Mouse (Mus musculus): Measurements from ENCODE around the gene Synrg. TPM values are rescaled to one million over a fixed set of nuclear protein-coding genes. Genes with fewer than 3 reads are reported as not detected.

Gene Synrg
- polyA plus RNA-seq, 1 experiment from 2014 or later: 5.3 TPM

GRCm38 (mm10) chr11:84072904-84073651 lies 108.8 kb downstream of the Synrg start:
- H3K27ac ChIP-seq (ENCODE audit: low read length): no peak overlapping the region
- peaks cover 20% of the 10 kb centered on the region for H3K27me3 ChIP-seq (ENCODE audit: control insufficient read depth, insufficient read depth, low read depth, low read length)
- 0 out of 2 replicates have a peak, but pooled peaks have one; percentile 30 for ATAC-seq (ENCODE audit: low read depth)
- no peak overlapping the region for H3K4me2 ChIP-seq (ENCODE audit: low read depth, low read length)
- WGBS (ENCODE audit: insufficient replicate concordance): 45% methylated on average over 9 of the region's 9 CpGs
- peaks cover 6% of the 10 kb centered on the region for H3K4me1 ChIP-seq (ENCODE audit: control insufficient read depth, low read depth, low read length)
- H3K36me3 ChIP-seq (ENCODE audit: control insufficient read depth, insufficient read depth): no peaks in the 10 kb centered on the region
- no peaks in the 10 kb centered on the region for H3K9me3 ChIP-seq (replicated peaks; ENCODE audit: control insufficient read depth, low read length)
- H3K9ac ChIP-seq (ENCODE audit: low read depth, low read length): no peak overlapping the region
- H3K4me3 ChIP-seq (ENCODE audit: low read depth, low read length): no peak overlapping the region

DNA sequence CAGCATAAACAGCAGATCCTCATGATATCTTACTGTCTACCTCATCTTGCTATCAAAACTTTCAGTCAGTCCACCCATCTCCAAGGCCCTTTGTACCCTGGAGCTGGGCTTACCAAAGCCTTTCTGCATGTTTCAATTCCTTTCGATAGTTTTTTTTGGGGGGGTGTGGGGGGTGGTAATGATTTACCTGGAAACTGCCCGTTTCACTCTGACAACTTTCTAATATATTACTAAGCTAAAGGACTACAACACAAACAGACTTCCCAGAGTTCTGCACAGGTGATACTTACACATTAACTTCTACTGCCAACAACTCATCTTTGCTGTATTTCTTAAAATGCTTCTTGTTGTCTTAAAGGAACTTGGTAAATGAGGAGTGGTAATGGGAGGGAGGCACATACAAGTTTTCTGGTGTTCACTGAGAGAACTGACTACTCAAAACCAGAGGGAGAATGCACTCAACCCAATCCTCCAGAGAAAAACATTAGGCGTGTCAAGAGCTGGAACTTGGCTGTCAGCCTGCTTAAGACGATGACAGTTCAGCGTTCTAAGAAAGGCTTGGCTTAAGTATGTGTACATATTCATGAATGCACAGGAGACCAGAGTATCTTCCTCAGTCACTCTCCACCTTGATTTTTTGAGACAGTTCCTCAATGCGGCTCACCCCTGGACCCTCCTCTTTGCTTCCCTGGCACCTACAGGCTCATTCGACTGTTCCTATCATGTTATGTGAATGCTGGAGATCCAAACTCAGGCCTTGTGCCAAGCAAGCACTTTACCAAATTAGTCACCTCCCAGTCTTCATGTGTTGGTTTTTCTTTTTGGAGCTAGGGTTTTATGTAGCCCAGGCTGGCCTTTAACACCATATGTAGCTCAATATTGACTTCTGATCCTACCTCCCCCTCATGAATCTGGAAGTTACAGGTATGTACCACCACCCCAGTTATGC lies 109.9 kb downstream of the Synrg start:
- no peaks in the 10 kb centered on the region for H3K9me3 ChIP-seq (replicated peaks; ENCODE audit: control insufficient read depth, low read length)
- H3K4me3 ChIP-seq (ENCODE audit: low read depth, low read length): no peak overlapping the region
- H3K27me3 ChIP-seq (ENCODE audit: control insufficient read depth, insufficient read depth, low read depth, low read length): peaks cover 10% of the 10 kb centered on the region
- no peak overlapping the region for H3K27ac ChIP-seq (ENCODE audit: low read length)
- H3K4me2 ChIP-seq (ENCODE audit: low read depth, low read length): no peak overlapping the region
- H3K4me1 ChIP-seq (ENCODE audit: control insufficient read depth, low read depth, low read length): peaks cover under 1% of the 10 kb centered on the region; the same call in 1 of the 2 replicates
- 0 out of 2 replicates have a peak, but pooled peaks have one; percentile 16 for ATAC-seq (ENCODE audit: low read depth)
- no peaks in the 10 kb centered on the region for H3K36me3 ChIP-seq (ENCODE audit: control insufficient read depth, insufficient read depth)
- no peak overlapping the region for H3K9ac ChIP-seq (ENCODE audit: low read depth, low read length)
- WGBS (ENCODE audit: insufficient replicate concordance): 64% methylated on average over 7 of the region's 7 CpGs

- Histone ChIP-seq H3K4me2 (ENCODE audit: low read depth, low read length) (no peak overlapping the region), H3K27ac (ENCODE audit: low read length) (no peak overlapping the region), H3K9ac (ENCODE audit: low read depth, low read length) (no peak overlapping the region), H3K27me3 (ENCODE audit: control insufficient read depth, insufficient read depth, low read depth, low read length) (no peaks in the 10 kb centered on the region), H3K4me1 (ENCODE audit: control insufficient read depth, low read depth, low read length) (no peaks in the 10 kb centered on the region; the same call in 1 of the 2 replicates), H3K36me3 (ENCODE audit: control insufficient read depth, insufficient read depth) (no peaks in the 10 kb centered on the region), H3K4me3 (ENCODE audit: low read depth, low read length) (no peak overlapping the region), H3K9me3 (replicated peaks; ENCODE audit: control insufficient read depth, low read length) (no peaks in the 10 kb centered on the region)
- 59% methylated on average over 2 of the region's 2 CpGs for WGBS (ENCODE audit: insufficient replicate concordance)
- no peak for ATAC-seq (ENCODE audit: low read depth)
Measured at GRCm38 (mm10) chr11:84077008-84077407, 112.8 kb downstream of the Synrg start.

DNA sequence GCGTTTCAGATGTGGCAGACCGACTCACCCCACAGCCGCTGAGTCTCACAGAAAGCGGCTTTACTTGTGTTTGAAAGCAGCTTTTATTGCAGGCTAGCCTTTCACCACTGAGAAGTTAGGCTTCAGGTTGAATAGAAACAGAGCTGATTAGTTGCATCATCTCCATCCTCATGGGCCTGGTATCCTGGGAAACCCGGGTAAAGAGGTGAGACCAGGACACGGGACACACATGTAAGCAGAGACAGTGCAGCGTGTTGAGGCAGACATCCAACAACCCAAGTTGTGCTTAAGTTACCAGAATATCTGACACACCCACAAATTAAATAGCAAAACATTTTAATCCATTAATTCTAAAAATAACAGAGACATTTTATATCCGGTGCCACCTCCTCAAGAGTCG lies 114.4 kb downstream of the Synrg start:
- Histone ChIP-seq H3K9ac (ENCODE audit: low read depth, low read length) (no peak overlapping the region), H3K9me3 (replicated peaks; ENCODE audit: control insufficient read depth, low read length) (no peaks in the 10 kb centered on the region), H3K27me3 (ENCODE audit: control insufficient read depth, insufficient read depth, low read depth, low read length) (no peaks in the 10 kb centered on the region), H3K36me3 (ENCODE audit: control insufficient read depth, insufficient read depth) (no peaks in the 10 kb centered on the region), H3K4me1 (ENCODE audit: control insufficient read depth, low read depth, low read length) (no peaks in the 10 kb centered on the region; the same call in 1 of the 2 replicates), H3K4me2 (ENCODE audit: low read depth, low read length) (no peak overlapping the region), H3K27ac (ENCODE audit: low read length) (no peak overlapping the region), H3K4me3 (ENCODE audit: low read depth, low read length) (no peak overlapping the region)
- WGBS (ENCODE audit: insufficient replicate concordance): 81% methylated on average over 9 of the region's 9 CpGs
- ATAC-seq (ENCODE audit: low read depth): no peak

DNA sequence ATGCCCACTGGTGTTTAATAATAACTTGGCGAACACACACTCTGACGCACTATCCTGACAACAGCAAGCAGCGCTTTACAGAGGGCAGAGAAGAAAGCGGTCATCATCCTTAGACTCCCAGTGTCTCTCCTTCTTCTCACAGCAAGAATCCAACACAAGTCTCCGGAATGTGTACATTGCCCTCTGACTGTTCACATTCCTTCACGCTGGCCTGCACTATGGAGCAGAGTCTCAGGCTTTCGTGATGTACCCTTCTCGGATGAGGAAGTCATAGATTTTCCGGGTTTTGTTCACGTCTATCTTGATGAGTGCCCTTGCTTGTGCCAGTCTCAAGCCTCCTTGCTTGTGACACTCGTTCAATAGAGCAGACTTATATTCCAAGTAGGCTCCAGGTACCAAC lies 115.1 kb downstream of the Synrg start:
- no peak for ATAC-seq (ENCODE audit: low read depth)
- no peak overlapping the region for H3K27ac ChIP-seq (ENCODE audit: low read length)
- H3K9me3 ChIP-seq (replicated peaks; ENCODE audit: control insufficient read depth, low read length): no peaks in the 10 kb centered on the region
- WGBS (ENCODE audit: insufficient replicate concordance): 80% methylated on average over 11 of the region's 11 CpGs
- H3K27me3 ChIP-seq (ENCODE audit: control insufficient read depth, insufficient read depth, low read depth, low read length): no peaks in the 10 kb centered on the region
- H3K36me3 ChIP-seq (ENCODE audit: control insufficient read depth, insufficient read depth): no peaks in the 10 kb centered on the region
- H3K4me2 ChIP-seq (ENCODE audit: low read depth, low read length): no peak overlapping the region
- no peak overlapping the region for H3K4me3 ChIP-seq (ENCODE audit: low read depth, low read length)
- H3K9ac ChIP-seq (ENCODE audit: low read depth, low read length): no peak overlapping the region
- no peaks in the 10 kb centered on the region for H3K4me1 ChIP-seq (ENCODE audit: control insufficient read depth, low read depth, low read length)

DNA sequence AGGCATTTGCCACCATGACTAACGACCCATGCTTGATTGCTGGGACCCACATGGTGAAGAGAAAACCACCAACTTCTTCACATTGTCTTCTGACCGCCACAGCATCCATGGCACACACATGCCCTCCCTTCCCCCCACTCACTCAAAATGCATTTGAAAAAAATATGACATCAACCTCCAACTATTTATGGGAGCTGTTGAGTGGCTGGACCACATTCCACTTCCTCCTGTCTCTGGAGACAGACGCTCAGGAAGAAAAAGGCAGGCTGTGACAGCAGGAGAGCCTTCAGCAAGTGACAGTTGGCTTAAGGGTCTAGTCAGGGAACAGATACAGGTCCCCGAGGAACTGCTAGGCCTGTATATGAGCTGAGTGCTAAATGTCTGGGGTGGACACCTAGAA lies 115.7 kb downstream of the Synrg start:
- Histone ChIP-seq H3K27ac (ENCODE audit: low read length) (no peak overlapping the region), H3K4me3 (ENCODE audit: low read depth, low read length) (no peak overlapping the region), H3K4me1 (ENCODE audit: control insufficient read depth, low read depth, low read length) (no peaks in the 10 kb centered on the region), H3K4me2 (ENCODE audit: low read depth, low read length) (no peak overlapping the region), H3K36me3 (ENCODE audit: control insufficient read depth, insufficient read depth) (no peaks in the 10 kb centered on the region), H3K27me3 (ENCODE audit: control insufficient read depth, insufficient read depth, low read depth, low read length) (no peaks in the 10 kb centered on the region), H3K9ac (ENCODE audit: low read depth, low read length) (no peak overlapping the region), H3K9me3 (replicated peaks; ENCODE audit: control insufficient read depth, low read length) (no peaks in the 10 kb centered on the region)
- WGBS (ENCODE audit: insufficient replicate concordance): 61% methylated on average over 4 of the region's 4 CpGs
- no peak for ATAC-seq (ENCODE audit: low read depth)

DNA sequence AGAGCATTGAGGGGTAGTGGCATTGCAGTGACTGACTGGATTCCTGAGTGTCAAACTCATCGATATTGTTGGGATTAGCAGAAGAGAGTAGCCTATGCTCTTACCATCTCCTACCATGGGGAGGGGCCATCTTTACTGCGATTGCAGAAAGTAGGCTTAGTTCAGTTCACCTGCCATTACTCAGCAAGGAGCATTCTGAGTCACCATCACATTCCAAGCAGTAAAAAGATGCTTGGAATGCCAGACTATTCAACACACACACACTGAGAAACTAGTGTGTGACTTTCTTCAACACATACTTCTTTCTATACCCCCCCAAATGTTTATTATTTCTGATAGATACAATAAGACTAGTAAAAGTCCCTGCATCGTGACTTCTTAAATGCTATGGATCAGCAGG lies 116.1 kb downstream of the Synrg start:
- no peak overlapping the region for H3K27ac ChIP-seq (ENCODE audit: low read length)
- H3K4me2 ChIP-seq (ENCODE audit: low read depth, low read length): no peak overlapping the region
- no peaks in the 10 kb centered on the region for H3K4me1 ChIP-seq (ENCODE audit: control insufficient read depth, low read depth, low read length)
- H3K9me3 ChIP-seq (replicated peaks; ENCODE audit: control insufficient read depth, low read length): no peaks in the 10 kb centered on the region
- H3K9ac ChIP-seq (ENCODE audit: low read depth, low read length): no peak overlapping the region
- H3K4me3 ChIP-seq (ENCODE audit: low read depth, low read length): no peak overlapping the region
- no peak for ATAC-seq (ENCODE audit: low read depth)
- WGBS (ENCODE audit: insufficient replicate concordance): 80% methylated on average over 3 of the region's 3 CpGs
- H3K27me3 ChIP-seq (ENCODE audit: control insufficient read depth, insufficient read depth, low read depth, low read length): no peaks in the 10 kb centered on the region
- H3K36me3 ChIP-seq (ENCODE audit: control insufficient read depth, insufficient read depth): no peaks in the 10 kb centered on the region

DNA sequence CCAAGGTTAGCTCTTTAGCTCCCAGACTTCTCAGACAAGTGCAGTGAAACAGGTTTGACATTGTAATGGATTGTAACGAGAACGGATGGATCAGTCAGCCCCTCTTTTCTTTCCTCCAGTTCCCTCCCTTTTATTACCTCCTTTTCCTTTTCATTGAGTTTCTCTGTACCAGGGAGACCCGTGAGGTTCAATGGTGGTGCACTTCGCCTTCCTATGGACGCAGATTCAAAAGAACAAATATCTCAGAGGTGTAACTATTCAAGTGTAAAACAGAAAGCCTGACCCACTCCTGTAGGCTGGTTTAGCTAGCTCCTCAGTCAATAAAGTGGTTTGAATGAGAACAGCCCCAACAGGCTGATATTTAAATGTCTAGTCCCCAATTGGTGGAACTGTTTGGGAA lies 117.7 kb downstream of the Synrg start:
- Histone ChIP-seq H3K36me3 (ENCODE audit: control insufficient read depth, insufficient read depth) (no peaks in the 10 kb centered on the region), H3K27ac (ENCODE audit: low read length) (no peak overlapping the region), H3K9ac (ENCODE audit: low read depth, low read length) (no peak overlapping the region), H3K4me3 (ENCODE audit: low read depth, low read length) (no peak overlapping the region), H3K9me3 (replicated peaks; ENCODE audit: control insufficient read depth, low read length) (no peaks in the 10 kb centered on the region), H3K4me2 (ENCODE audit: low read depth, low read length) (no peak overlapping the region), H3K27me3 (ENCODE audit: control insufficient read depth, insufficient read depth, low read depth, low read length) (no peaks in the 10 kb centered on the region), H3K4me1 (ENCODE audit: control insufficient read depth, low read depth, low read length) (no peaks in the 10 kb centered on the region)
- no peak for ATAC-seq (ENCODE audit: low read depth)
- WGBS (ENCODE audit: insufficient replicate concordance): 72% methylated on average over 5 of the region's 5 CpGs

DNA sequence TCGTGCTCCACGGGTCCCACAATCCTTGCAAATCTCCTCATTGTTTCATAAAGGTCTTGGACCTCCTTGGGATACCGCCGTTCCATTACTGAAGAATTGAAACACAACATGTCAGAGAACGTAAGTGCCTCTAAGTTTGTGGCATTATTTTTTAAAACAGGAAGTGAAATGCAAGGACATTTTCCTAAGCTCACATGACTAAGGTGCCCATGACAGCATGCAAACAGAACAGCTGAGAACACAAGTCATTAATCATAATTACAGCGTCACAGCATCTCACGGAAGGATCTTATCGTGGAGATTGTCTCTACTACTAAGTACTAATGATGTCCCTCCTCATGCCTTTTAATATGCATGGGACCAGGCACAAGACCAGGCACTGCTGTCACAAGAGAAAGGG lies 126.3 kb downstream of the Synrg start:
- H3K27me3 ChIP-seq (ENCODE audit: control insufficient read depth, insufficient read depth, low read depth, low read length): no peaks in the 10 kb centered on the region
- no peak for ATAC-seq (ENCODE audit: low read depth)
- H3K36me3 ChIP-seq (ENCODE audit: control insufficient read depth, insufficient read depth): no peaks in the 10 kb centered on the region; the same call in 1 of the 2 replicates
- H3K9ac ChIP-seq (ENCODE audit: low read depth, low read length): no peak overlapping the region
- 81% methylated on average over 8 of the region's 8 CpGs for WGBS (ENCODE audit: insufficient replicate concordance)
- no peak overlapping the region for H3K27ac ChIP-seq (ENCODE audit: low read length)
- H3K4me2 ChIP-seq (ENCODE audit: low read depth, low read length): no peak overlapping the region
- H3K4me3 ChIP-seq (ENCODE audit: low read depth, low read length): no peak overlapping the region
- no peaks in the 10 kb centered on the region for H3K9me3 ChIP-seq (replicated peaks; ENCODE audit: control insufficient read depth, low read length)
- no peaks in the 10 kb centered on the region for H3K4me1 ChIP-seq (ENCODE audit: control insufficient read depth, low read depth, low read length)
